Mouse (Mus musculus): ENCODE data around the gene Wdr73. TPM values are rescaled to one million over a fixed set of nuclear protein-coding genes. Genes with fewer than 3 reads are reported as not detected.
A peak's percentile ranks its signal among the peaks of the same experiment; 100 is the strongest.

Gene Wdr73
- polyA plus RNA-seq, 1 experiment from 2014 or later, result 16.3 TPM

DNA sequence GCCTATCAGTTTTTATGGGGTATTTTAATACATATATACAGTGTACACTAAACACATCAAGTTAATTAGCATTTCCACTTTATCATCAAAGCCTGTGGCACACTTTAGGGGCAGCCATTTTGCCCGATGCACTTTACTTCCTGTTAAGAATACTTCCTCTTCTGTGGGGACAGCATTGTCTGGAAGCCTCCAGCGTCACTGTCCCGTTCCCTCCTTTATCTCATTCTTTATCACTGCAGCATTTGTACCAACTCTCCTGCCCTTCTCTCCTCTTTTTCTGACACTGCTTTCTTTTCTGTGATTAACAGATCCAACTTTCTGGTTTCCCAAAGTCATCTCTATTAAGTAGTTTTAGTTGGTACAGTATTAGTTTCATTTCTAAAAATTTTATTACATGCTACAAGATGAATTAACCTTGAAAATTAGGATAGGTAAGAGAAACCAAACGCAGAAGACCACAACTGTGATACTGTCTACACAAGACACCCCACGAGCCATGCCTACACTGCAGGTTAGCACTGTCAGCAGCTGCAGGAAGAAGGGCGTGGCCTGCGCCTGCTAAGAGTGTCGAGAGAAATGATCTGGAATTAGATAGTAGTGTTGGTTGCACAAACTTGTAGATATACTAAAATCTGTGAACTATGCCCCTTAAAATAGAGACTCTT lies 18.0 kb upstream of the Wdr73 start:
- 68% methylated on average over 8 of the region's 8 CpGs for whole genome bisulfite sequencing
- Histone ChIP-seq H3K27ac (no peak overlapping the region), H3K4me3 (no peak overlapping the region), H3K27me3 (no peaks in the 10 kb centered on the region), H3K4me1 (replicated peaks) (peaks cover 3% of the 10 kb centered on the region), H3K9me3 (replicated peaks) (no peaks in the 10 kb centered on the region), H3K36me3 (peaks cover 51% of the 10 kb centered on the region), H3K9ac (no peak overlapping the region), H3K4me2 (no peak overlapping the region)
- ATAC-seq (replicated peaks; ENCODE audit: insufficient number of reproducible peaks, insufficient read depth, low FRiP score, low read depth), result no peak

DNA sequence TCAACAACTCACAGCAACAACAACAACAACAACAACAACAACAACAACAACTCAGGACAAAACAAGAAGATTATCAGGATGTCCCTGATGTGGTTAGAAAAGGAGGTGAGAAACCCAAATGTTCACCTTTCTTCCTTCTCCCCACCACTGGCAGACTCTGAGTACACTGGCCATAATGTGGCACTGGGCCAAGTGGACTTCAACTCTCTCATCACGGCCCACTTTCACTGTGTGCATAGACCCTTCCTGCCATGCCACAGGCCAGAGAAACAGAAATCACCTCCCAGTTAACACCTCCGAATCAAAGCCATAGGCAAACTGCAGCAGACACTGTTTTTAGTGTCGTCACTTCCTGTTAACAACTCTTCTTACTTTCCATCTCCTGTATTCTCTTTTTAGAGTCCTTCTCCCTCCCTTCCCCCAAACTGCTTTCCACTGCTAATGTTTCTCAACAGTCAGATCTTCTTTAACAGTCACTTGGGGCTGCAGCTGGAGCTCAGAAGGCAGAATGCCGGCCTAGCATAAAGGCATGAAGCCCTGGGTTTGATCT lies 16.9 kb upstream of the Wdr73 start:
- no peaks in the 10 kb centered on the region for H3K27me3 ChIP-seq
- H3K4me1 ChIP-seq (replicated peaks), result no peaks in the 10 kb centered on the region
- no peak overlapping the region for H3K4me2 ChIP-seq
- no peak overlapping the region for H3K4me3 ChIP-seq
- no peak overlapping the region for H3K27ac ChIP-seq
- no peak for ATAC-seq (replicated peaks; ENCODE audit: insufficient number of reproducible peaks, insufficient read depth, low FRiP score, low read depth)
- WGBS, result 70% methylated on average over 4 of the region's 4 CpGs
- peaks cover 62% of the 10 kb centered on the region for H3K36me3 ChIP-seq
- H3K9me3 ChIP-seq (replicated peaks), result no peaks in the 10 kb centered on the region
- no peak overlapping the region for H3K9ac ChIP-seq

DNA sequence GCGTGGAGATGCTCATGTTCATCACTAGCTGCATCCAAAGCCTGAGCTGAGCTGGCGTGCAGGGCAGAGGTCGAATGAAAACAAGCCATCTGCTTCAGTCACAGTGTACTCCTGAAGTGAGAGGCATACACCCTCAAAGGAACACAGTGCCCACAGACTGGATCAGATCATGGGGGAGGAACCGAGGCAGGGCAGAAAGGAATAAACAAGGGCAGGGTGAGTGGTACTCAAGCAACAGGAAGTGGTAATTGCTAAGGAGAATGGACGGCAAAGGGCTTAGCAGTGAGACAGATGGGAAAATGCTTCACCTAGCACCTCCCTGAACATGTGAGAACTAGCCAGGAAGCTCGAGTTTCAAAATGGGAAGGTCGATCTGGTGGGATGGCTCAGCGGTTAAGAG lies 11.4 kb upstream of the Wdr73 start:
- no peaks in the 10 kb centered on the region for H3K9me3 ChIP-seq (replicated peaks)
- no peaks in the 10 kb centered on the region for H3K4me1 ChIP-seq (replicated peaks)
- no peak for ATAC-seq (replicated peaks; ENCODE audit: insufficient number of reproducible peaks, insufficient read depth, low FRiP score, low read depth)
- no peaks in the 10 kb centered on the region for H3K27me3 ChIP-seq
- H3K27ac ChIP-seq, result no peak overlapping the region
- 82% methylated on average over 8 of the region's 8 CpGs for WGBS
- no peak overlapping the region for H3K9ac ChIP-seq
- no peak overlapping the region for H3K4me2 ChIP-seq
- H3K4me3 ChIP-seq, result no peak overlapping the region
- peaks cover 52% of the 10 kb centered on the region for H3K36me3 ChIP-seq

DNA sequence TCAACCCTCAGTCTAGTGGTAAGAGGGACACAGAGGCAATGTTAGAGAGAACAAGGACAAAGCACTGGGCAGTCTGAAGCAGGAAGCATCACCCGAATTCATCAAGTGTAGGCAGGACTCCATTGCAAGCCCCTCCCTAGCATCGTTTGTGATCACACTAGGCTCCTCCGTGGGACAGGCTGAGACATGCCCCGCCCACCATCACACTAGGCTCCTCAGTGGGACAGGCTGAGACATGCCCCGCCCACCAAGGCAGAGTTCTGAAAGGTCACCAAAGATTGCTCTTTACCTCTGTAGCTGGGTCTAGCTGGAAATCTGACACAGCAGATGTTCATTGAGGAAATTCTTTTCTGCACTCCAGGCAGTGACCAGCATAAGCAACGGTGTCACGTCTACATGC lies 10.0 kb upstream of the Wdr73 start:
- Histone ChIP-seq H3K36me3 (peaks cover 39% of the 10 kb centered on the region), H3K4me3 (no peak overlapping the region), H3K4me1 (replicated peaks) (no peaks in the 10 kb centered on the region), H3K27me3 (no peaks in the 10 kb centered on the region), H3K9ac (no peak overlapping the region), H3K4me2 (no peak overlapping the region), H3K9me3 (replicated peaks) (no peaks in the 10 kb centered on the region), H3K27ac (no peak overlapping the region)
- WGBS, result 75% methylated on average over 7 of the region's 7 CpGs
- no peak for ATAC-seq (replicated peaks; ENCODE audit: insufficient number of reproducible peaks, insufficient read depth, low FRiP score, low read depth)

DNA sequence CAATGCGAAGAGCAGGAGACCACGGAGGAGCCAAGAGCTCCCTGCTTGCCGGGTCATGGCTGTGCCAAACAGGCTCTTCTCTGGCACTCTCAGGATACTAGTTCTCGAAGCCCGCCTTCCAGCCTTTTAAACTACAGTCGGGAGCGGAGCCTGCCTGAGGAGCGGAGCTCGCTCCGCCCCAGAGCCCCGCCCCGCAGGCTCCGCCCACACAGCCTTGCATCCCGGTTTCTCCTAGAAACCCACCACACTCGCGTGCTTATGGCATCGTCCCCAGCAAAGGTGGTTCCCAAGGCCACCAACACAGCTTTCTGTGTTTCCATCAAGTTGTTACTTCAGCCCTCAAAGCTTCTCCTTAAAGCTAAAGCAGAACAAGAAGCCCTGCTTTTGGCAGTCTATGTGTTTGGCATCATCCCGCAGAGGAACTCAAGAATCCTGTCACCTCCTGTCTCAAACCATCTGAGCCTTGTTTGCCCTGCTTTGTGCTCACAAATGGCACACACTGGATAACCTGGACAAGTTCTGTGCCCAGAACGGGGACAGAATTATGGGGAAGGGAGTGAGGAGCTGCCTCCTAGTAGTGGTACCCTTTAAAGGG lies 3.9 kb upstream of the Wdr73 start, which contains the start of gene Nmb:
TSS of gene Nmb (minus strand) at position 156 of the 595 bp plus-strand sequence.
- Histone ChIP-seq H3K9ac (peak within 1 kb of the TSS; percentile 66), H3K4me2 (peak within 1 kb of the TSS; percentile 97), H3K4me3 (peak within 1 kb of the TSS; percentile 54), H3K4me1 (replicated peaks) (peaks cover 23% of the 10 kb centered on the region), H3K27ac (no peak within 1 kb of the TSS), H3K36me3 (0 out of 2 replicates have a peak, but pooled peaks cover 3% of the 10 kb centered on the region), H3K9me3 (replicated peaks) (no peaks in the 10 kb centered on the region), H3K27me3 (no peaks in the 10 kb centered on the region)
- no peak; the same call in 1 of the 2 replicates for ATAC-seq (replicated peaks; ENCODE audit: insufficient number of reproducible peaks, insufficient read depth, low FRiP score, low read depth)
- 3% methylated on average over 19 of the region's 19 CpGs for WGBS

DNA sequence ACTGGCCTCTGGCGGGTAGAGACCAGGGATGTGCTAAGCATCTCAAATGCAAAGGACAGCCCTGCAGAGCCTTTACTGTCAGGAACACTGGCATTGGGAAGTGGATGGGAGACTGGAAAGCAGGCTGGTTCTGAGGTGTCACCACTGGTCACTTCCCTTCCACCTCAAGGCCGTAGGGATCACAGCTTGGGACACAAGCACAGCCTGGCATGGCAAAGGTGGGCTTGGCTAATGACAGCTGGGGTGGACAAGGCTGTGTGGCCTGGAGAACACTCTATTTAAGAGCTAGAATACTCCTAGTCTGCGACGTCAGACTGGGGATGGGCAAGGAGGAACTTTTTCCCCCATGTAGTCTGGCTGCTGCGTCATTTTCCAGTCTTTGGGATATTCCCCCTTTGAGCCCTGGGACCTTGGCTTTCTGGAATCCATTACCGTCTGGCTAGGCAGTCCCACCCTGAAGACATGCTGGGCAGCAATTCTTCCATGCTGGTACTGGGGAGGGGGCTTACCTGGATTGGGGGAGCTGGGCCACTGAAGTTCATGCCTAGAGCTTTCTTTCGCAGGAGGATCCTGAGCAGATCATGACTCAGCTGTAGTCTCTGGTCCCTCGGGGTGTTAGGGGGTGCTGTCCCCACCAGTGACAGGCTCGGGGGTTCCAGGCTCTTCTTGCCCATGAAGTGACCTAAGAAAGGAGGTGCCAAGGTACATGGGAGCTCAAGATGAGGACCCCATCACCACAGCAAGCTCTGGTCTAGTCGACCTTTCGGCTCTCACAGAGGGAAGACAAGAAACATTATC lies 2.8 kb upstream of the Wdr73 start:
- Histone ChIP-seq H3K9ac (0 out of 2 replicates have a peak overlapping the region, but pooled peaks have one; percentile 66), H3K27ac (no peak overlapping the region), H3K36me3 (0 out of 2 replicates have a peak, but pooled peaks cover 3% of the 10 kb centered on the region), H3K4me3 (peak overlapping the region; percentile 54; the same call in 1 of the 2 replicates), H3K9me3 (replicated peaks) (no peaks in the 10 kb centered on the region), H3K4me1 (replicated peaks) (peaks cover 25% of the 10 kb centered on the region), H3K4me2 (peak overlapping the region; percentile 97), H3K27me3 (no peaks in the 10 kb centered on the region)
- no peak for ATAC-seq (replicated peaks; ENCODE audit: insufficient number of reproducible peaks, insufficient read depth, low FRiP score, low read depth)
- 83% methylated on average over 11 of the region's 11 CpGs for WGBS

DNA sequence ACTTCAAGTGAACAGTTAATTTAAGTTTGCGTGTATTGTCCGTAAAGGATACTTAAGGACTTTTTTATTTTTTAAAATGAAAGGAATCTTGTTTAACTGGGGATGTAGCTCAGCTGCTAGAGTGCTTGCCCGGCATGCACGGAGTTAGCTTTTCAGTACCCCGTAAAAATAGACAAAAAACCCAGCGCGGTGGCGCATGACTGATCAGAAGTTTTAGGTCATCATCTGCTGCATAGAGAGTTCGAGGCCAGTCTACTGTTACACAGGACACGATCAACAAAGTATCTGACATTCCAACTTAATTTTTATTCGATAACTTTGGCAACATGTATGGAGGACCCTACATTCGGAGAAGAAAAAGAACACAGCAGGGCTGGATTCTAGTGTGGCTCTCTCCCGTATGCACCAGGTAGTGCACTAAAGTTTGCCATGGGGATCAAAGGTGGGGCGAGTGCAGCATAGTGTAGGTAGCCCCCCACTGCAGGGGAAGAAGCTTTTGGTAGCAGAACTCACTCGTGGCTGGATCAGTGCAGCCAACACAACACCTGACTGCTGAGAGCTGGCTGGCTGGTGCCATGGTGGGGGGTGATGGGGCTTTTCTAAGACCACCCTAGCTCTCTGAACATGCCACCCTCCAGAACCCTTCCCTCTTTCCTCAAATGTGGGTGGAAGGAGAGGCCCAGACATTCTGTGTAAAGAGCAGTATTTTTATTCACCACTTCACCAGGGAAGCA lies 639 bp upstream of the Wdr73 start:
- Histone ChIP-seq H3K9me3 (replicated peaks) (no peaks in the 10 kb centered on the region), H3K9ac (peak overlapping the region; percentile 78), H3K4me1 (replicated peaks) (peaks cover 25% of the 10 kb centered on the region), H3K27ac (peak overlapping the region; percentile 85), H3K36me3 (peaks cover 9% of the 10 kb centered on the region; the same call in 1 of the 2 replicates), H3K4me3 (peak overlapping the region; percentile 80), H3K27me3 (no peaks in the 10 kb centered on the region), H3K4me2 (peak overlapping the region; percentile 86)
- WGBS, result 26% methylated on average over 15 of the region's 15 CpGs
- no peak for ATAC-seq (replicated peaks; ENCODE audit: insufficient number of reproducible peaks, insufficient read depth, low FRiP score, low read depth)

DNA sequence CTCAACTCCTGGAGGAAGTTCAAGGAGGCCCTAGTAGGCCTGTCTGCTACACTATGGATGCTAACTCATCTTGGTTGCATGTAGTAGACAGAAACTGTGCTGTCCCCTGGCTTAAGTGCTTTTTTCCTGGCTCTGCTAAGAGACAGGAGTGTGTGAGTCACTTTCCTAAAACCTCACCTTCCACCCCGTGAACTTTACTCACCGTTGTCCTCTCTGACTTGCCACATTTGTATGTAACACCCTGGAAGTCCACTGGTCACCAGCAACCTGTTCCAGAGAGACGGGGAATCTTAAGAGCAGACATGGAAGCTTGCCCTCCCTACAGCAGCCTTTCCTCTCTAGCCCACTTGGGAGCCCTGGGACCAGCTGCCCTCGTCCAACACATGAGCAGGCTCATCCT lies 3.3 kb downstream of the Wdr73 start:
- H3K4me1 ChIP-seq (replicated peaks), result peaks cover 14% of the 10 kb centered on the region
- no peak overlapping the region for H3K9ac ChIP-seq
- H3K27ac ChIP-seq, result no peak overlapping the region
- H3K4me2 ChIP-seq, result no peak overlapping the region
- no peaks in the 10 kb centered on the region for H3K9me3 ChIP-seq (replicated peaks)
- H3K27me3 ChIP-seq, result no peaks in the 10 kb centered on the region
- WGBS, result 82% methylated on average over 4 of the region's 4 CpGs
- no peak for ATAC-seq (replicated peaks; ENCODE audit: insufficient number of reproducible peaks, insufficient read depth, low FRiP score, low read depth)
- H3K36me3 ChIP-seq, result peaks cover 37% of the 10 kb centered on the region
- no peak overlapping the region for H3K4me3 ChIP-seq

DNA sequence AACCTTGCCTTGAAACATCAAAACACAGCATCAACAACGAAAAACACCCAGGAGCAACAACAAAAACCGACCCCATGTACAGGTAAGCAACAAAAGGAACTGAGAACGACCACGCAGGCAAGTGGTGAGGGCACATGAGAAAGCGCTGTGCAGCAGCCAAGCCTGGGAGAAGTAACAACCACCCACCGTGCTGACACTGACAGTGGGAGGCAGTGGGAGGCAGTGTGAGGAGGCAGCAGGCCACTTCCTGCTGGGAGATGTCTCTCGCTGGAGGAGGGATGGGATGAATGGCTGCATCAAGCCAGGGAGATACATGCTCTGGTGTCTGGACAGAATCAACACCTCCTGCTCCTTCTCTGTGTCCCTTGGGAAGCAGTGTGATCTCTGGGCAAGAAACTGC lies 3.9 kb downstream of the Wdr73 start:
- ATAC-seq (replicated peaks; ENCODE audit: insufficient number of reproducible peaks, insufficient read depth, low FRiP score, low read depth), result no peak
- Histone ChIP-seq H3K36me3 (peaks cover 42% of the 10 kb centered on the region), H3K27me3 (no peaks in the 10 kb centered on the region), H3K4me3 (no peak overlapping the region), H3K4me1 (replicated peaks) (peaks cover 14% of the 10 kb centered on the region), H3K27ac (no peak overlapping the region), H3K4me2 (no peak overlapping the region), H3K9ac (no peak overlapping the region), H3K9me3 (replicated peaks) (no peaks in the 10 kb centered on the region)
- 82% methylated on average over 7 of the region's 7 CpGs for WGBS

DNA sequence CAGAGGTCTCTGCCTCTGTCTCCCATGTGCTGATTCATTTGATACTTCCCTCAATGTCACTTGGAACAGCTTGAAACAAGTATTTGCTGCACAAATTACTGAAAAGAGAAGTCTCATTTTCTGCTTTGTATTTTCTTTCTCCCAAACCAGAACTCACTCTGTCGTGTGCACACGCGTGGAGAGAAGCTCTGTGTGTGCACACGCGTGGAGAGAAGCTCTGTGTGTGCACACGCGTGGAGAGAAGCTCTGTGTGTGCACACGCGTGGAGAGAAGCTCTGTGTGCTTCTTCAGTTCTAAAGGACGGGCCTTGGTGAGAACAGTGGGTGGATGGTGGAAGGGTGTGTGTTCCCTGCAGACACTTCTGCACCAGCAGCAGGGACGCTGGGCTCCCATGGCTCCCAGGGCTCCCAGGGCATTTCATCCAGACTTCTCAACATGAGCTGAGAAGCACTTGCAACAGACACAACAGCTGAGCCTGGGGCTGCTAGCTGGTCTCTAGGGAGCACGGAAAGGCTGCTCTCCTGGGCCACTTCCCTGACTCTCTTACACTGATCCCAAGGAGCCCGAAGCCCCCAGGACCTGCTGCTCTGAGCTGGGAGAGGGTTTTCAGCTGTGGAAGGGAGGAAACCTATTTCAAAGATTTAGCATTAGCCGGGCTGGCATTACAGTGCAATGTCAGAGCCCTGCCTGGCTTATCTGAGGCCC lies 6.1 kb downstream of the Wdr73 start:
- 91% methylated on average over 14 of the region's 14 CpGs for WGBS

More for the DNA sequence above, 6.1 kb downstream of the Wdr73 start:
- Histone ChIP-seq H3K4me3 (no peak overlapping the region), H3K36me3 (peaks cover 57% of the 10 kb centered on the region), H3K27me3 (no peaks in the 10 kb centered on the region), H3K9me3 (replicated peaks) (no peaks in the 10 kb centered on the region), H3K4me2 (no peak overlapping the region), H3K4me1 (replicated peaks) (peaks cover 1% of the 10 kb centered on the region), H3K27ac (no peak overlapping the region), H3K9ac (no peak overlapping the region)
- no peak for ATAC-seq (replicated peaks; ENCODE audit: insufficient number of reproducible peaks, insufficient read depth, low FRiP score, low read depth)

All from heart, embryonic 15.5 days (tissue).